ENCODE assay signal across 11 mouse cellular contexts in the genomic region with DNA sequence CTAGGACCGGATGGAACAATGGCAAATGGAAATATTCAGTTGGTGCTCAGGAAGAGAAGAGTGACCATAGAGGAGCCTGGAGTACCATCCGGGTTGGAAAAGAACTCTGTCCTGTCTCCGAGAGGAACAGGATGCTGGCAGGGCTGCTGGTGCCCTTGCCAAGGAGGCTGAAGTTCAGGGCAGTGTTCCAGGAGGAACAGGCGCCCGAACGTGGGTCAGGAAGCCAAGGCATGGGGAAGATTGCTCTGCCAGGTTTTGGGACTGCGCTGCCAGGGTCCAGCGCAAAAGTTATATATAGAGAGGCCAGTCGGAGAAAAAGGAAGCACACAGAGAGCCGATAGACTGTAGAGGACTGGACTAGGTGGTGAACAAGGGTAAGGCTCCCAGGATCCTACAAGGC.
DNase-seq lines count a peak whose midpoint lies in the region; ATAC-seq and TF ChIP-seq lines count a peak whose summit lies in the region.
"Had no signal": no experiment of that assay in that cellular context is flagged by ENCODE, and none has a peak within 500 bp of the region (broad histone marks: within the 10 kb centered on the region; RNA-seq: fewer than 3 reads in every experiment).

No protein-coding gene starts in this region.

- no peak for TF ChIP-seq CTCF in lung, adult 2 months (IDR thresholded peaks at IDR 0.05; ENCODE audit: insufficient read depth, low read length)

- no peaks in the 10 kb centered on the region for H3K27me3 ChIP-seq in kidney, embryonic 15.5 days
- H3K27me3 ChIP-seq in embryonic facial prominence, embryonic 10.5 days (replicated peaks; ENCODE audit: low read depth, poor library complexity, severe bottlenecking) = no peaks in the 10 kb centered on the region
- H3K27me3 ChIP-seq: embryonic facial prominence, embryonic 13.5 days; stomach, embryonic 15.5 days had no signal

- no peaks in the 10 kb centered on the region for H3K9me3 ChIP-seq in kidney, embryonic 15.5 days (replicated peaks)
- no peaks in the 10 kb centered on the region for H3K9me3 ChIP-seq in embryonic facial prominence, embryonic 10.5 days
- H3K9me3 ChIP-seq: embryonic facial prominence, embryonic 13.5 days; stomach, embryonic 15.5 days had no signal

- H3K36me3 ChIP-seq in kidney, embryonic 15.5 days = no peaks in the 10 kb centered on the region
- H3K36me3 ChIP-seq in embryonic facial prominence, embryonic 10.5 days (replicated peaks) = no peaks in the 10 kb centered on the region
- H3K36me3 ChIP-seq: embryonic facial prominence, embryonic 13.5 days; stomach, embryonic 15.5 days had no signal

- H3K4me2 ChIP-seq in kidney, embryonic 15.5 days = no peak overlapping the region
- H3K4me2 ChIP-seq: embryonic facial prominence, embryonic 13.5 days; stomach, embryonic 15.5 days had no signal

- no peak for ATAC-seq in kidney, embryonic 15.5 days (replicated peaks; ENCODE audit: low FRiP score)

- DNase-seq in kidney, adult 11 months = peak; percentile 90
- DNase-seq in 3134 (ENCODE audit: extremely low read depth, insufficient read length, low spot score) = peak; percentile 71
- DNase-seq in heart, adult 8-10 months (ENCODE audit: low spot score) = peak; percentile 92
- peak; percentile 67 for DNase-seq in lung, adult 2 months
- no peak for DNase-seq in thymus, postnatal 4 days
- DNase-seq in embryonic facial prominence, embryonic 10.5 days (ENCODE audit: low spot score) = no peak

- H3K27ac ChIP-seq in kidney, embryonic 15.5 days = no peak overlapping the region
- H3K27ac ChIP-seq in brown adipose tissue, adult 24 weeks (replicated peaks; ENCODE audit: low read depth, low read length) = peak overlapping the region; percentile 85
- H3K27ac ChIP-seq in embryonic facial prominence, embryonic 10.5 days (replicated peaks) = no peak overlapping the region
- H3K27ac ChIP-seq: embryonic facial prominence, embryonic 13.5 days; liver, embryonic 14.5 days; stomach, embryonic 15.5 days had no signal

- 0 out of 2 replicates have a peak, but pooled peaks cover 2% of the 10 kb centered on the region for H3K4me1 ChIP-seq in kidney, embryonic 15.5 days
- H3K4me1 ChIP-seq in brown adipose tissue, adult 24 weeks (ENCODE audit: control insufficient read depth, insufficient read depth, insufficient read length, low read length) = peaks cover 7% of the 10 kb centered on the region; the same call in 1 of the 2 replicates
- no peaks in the 10 kb centered on the region for H3K4me1 ChIP-seq in lung, adult 2 months (ENCODE audit: control insufficient read depth, insufficient read depth, low read length)
- H3K4me1 ChIP-seq in embryonic facial prominence, embryonic 10.5 days = no peaks in the 10 kb centered on the region
- H3K4me1 ChIP-seq: embryonic facial prominence, embryonic 13.5 days; stomach, embryonic 15.5 days had no signal

- 87% methylated on average over 10 of the region's 10 CpGs for WGBS in kidney, embryonic 15.5 days
- 39% methylated on average over 10 of the region's 10 CpGs for WGBS in lung, adult 2 months
- 93% methylated on average over 10 of the region's 10 CpGs for WGBS in embryonic facial prominence, embryonic 10.5 days

- TF ChIP-seq POLR2A in lung, adult 2 months (IDR thresholded peaks at IDR 0.05; ENCODE audit: borderline replicate concordance, extremely low read depth, low read depth, low read length) = no peak

- no peak overlapping the region for H3K4me3 ChIP-seq in kidney, embryonic 15.5 days (replicated peaks)
- peak overlapping the region; percentile 24 for H3K4me3 ChIP-seq in brown adipose tissue, adult 24 weeks (ENCODE audit: insufficient read depth, low read depth, low read length)
- H3K4me3 ChIP-seq in lung, adult 2 months (replicated peaks; ENCODE audit: extremely low read depth, low read depth, low read length) = peak overlapping the region; percentile 1
- H3K4me3 ChIP-seq in embryonic facial prominence, embryonic 10.5 days = no peak overlapping the region
- H3K4me3 ChIP-seq: embryonic facial prominence, embryonic 13.5 days; stomach, embryonic 15.5 days had no signal

- H3K9ac ChIP-seq in kidney, embryonic 15.5 days = no peak overlapping the region
- H3K9ac ChIP-seq: embryonic facial prominence, embryonic 13.5 days; liver, embryonic 14.5 days; stomach, embryonic 15.5 days had no signal

Comparison
In these comparisons a context has a peak if more than half of its experiments do, and no peak if none do; other contexts are left out.
1. DNase-seq: peak in kidney, adult 11 months (single experiment), 3134 (single experiment), heart, adult 8-10 months (single experiment) and lung, adult 2 months (single experiment); none in thymus, postnatal 4 days (single experiment) and embryonic facial prominence, embryonic 10.5 days (single experiment).
2. H3K4me3 ChIP-seq: peak in brown adipose tissue, adult 24 weeks (single experiment) and lung, adult 2 months (single experiment); none in kidney, embryonic 15.5 days (single experiment) and embryonic facial prominence, embryonic 10.5 days (single experiment).